Mouse (Mus musculus) neural tube, embryonic 11.5 days (tissue): ENCODE results near the gene Mier2. TPM values are rescaled to one million over a fixed set of nuclear protein-coding genes. Genes with fewer than 3 reads are reported as not detected.
A peak's percentile ranks its signal among the peaks of the same experiment; 100 is the strongest.

Source experiments
- ATAC-seq: fragments of 200-750 bp; cut with Nextera tagmentation; 2 replicates; pipeline ENCODE4 v1.8.0; 2017; ENCODE audit warnings: moderate number of reproducible peaks, mild to moderate bottlenecking, moderate TSS enrichment, moderate library complexity; ENCODE audit not compliant: insufficient read depth, low FRiP score, low TSS enrichment
- DNase-seq: peaks from one replicate; pipeline ENCODE4 v3.0.0-alpha.2; 2015; ENCODE audit warnings: low spot score
- H3K27ac ChIP-seq: fragments of 300-500 bp; sonication (generic); 2 replicates; pipeline ENCODE4 v1.5.1; 2014; ENCODE audit warnings: low read depth, mild to moderate bottlenecking, low read length
- H3K27me3 ChIP-seq: fragments of 300-500 bp; sonication (generic); 2 replicates; pipeline ENCODE4 v1.6.1; 2014; ENCODE audit warnings: mild to moderate bottlenecking, low read length, mixed read lengths; ENCODE audit not compliant: control insufficient read depth, insufficient read depth
- H3K36me3 ChIP-seq: fragments of 300-500 bp; sonication (generic); 2 replicates; pipeline ENCODE4 v1.6.1; 2014; ENCODE audit warnings: mild to moderate bottlenecking, low read length, moderate library complexity, mixed read lengths; ENCODE audit not compliant: control insufficient read depth, insufficient read depth
- H3K4me1 ChIP-seq: fragments of 300-500 bp; sonication (generic); 2 replicates; pipeline ENCODE4 v1.6.1; 2014; ENCODE audit warnings: low read length, mixed read lengths; ENCODE audit not compliant: control insufficient read depth, insufficient read depth
- H3K4me2 ChIP-seq: fragments of 300-500 bp; sonication (generic); 2 replicates; pipeline ENCODE4 v1.6.1; 2014; ENCODE audit warnings: low read depth, mild to moderate bottlenecking, moderate library complexity
- H3K4me3 ChIP-seq: fragments of 300-500 bp; sonication (generic); 2 replicates; pipeline ENCODE4 v1.5.1; 2014; ENCODE audit warnings: low read depth, low read length
- H3K9ac ChIP-seq: fragments of 300-500 bp; sonication (generic); 2 replicates; pipeline ENCODE4 v1.6.1; 2014; ENCODE audit warnings: mild to moderate bottlenecking, low read length
- H3K9me3 ChIP-seq: fragments of 300-500 bp; sonication (generic); 2 replicates; pipeline ENCODE4 v1.6.1; 2016; ENCODE audit warnings: low read length; ENCODE audit not compliant: control insufficient read depth
- WGBS: fragments of 180-500 bp; shearing (Covaris S2); extraction: QIAGEN DNeasy Blood & Tissue Kit; methylation state at CpG from one replicate; pipeline ENCODE4 v1.1.7; 2014; 5-methylcytosine and 5-hydroxymethylcytosine counted together
- polyA plus RNA-seq: library from polyadenylated mRNA; unstranded; fragments of >200 nt; fragmentation: Nextera tagmentation; extraction: Ambion mirVana; gene quantifications from 2 replicates; pipeline ENCODE4 v1.2.1, GENCODE M21; 2014

Mier2 gene
- polyA plus RNA-seq, 1 experiment from 2014 or later, result 58.2 TPM

DNA sequence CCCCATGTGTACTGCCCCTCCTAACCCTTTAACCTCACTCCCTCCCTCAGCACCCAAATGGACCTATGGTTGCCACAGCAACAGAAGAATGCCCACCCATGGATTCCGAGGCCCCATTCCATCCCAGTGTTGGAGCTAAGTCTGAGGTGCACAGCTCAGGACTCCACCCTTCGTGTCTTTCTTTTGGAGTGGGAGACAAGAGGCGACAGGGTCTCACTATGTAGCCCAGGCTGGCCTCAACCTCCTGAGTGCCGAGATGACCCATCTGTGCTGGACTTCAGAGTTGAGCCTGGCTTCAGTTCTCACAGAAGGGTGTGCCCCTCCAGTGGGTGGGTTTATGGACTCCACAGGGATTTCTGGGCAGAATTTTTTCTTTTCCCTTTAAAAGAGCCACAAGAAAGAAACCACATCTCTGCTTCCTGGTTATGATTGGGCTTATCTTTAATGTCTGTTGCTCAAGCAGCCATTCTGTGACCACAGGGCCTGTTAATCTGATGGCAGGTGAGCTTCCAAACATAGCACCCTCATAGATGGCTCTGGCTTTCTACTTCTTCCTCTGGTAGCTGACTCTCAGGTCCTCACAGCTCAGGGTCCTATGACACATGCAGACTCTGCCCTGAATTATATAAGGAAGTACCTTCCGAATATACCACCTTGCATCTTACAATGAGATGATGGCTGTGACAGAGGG, 32.2 kb upstream of the Mier2 start, which contains the start of gene Theg:
Gene Theg (minus strand): TSS at position 271 of the 691 bp plus-strand sequence.
- 83% methylated on average over 5 of the region's 5 CpGs for WGBS
- DNase-seq, result no peak

GRCm38 (mm10) chr10:79586243-79586642, 31.2 kb upstream of the Mier2 start:
- WGBS, result 76% methylated on average over 8 of the region's 8 CpGs
- no peaks in the 10 kb centered on the region for H3K36me3 ChIP-seq
- H3K9me3 ChIP-seq, result no peaks in the 10 kb centered on the region
- H3K4me1 ChIP-seq, result no peaks in the 10 kb centered on the region
- ATAC-seq (no peak), DNase-seq (no peak)
- H3K27ac ChIP-seq, result no peak overlapping the region
- H3K4me2 ChIP-seq, result no peak overlapping the region
- H3K9ac ChIP-seq, result no peak overlapping the region
- no peaks in the 10 kb centered on the region for H3K27me3 ChIP-seq
- H3K4me3 ChIP-seq, result no peak overlapping the region

More for the DNA sequence above, 32.2 kb upstream of the Mier2 start, which contains the start of gene Theg:
- Histone ChIP-seq H3K4me2 (no peak within 1 kb of the TSS), H3K9ac (no peak within 1 kb of the TSS), H3K9me3 (no peaks in the 10 kb centered on the region), H3K4me1 (no peaks in the 10 kb centered on the region), H3K27me3 (no peaks in the 10 kb centered on the region), H3K36me3 (no peaks in the 10 kb centered on the region), H3K4me3 (no peak within 1 kb of the TSS), H3K27ac (no peak within 1 kb of the TSS)
- ATAC-seq, result no peak

DNA sequence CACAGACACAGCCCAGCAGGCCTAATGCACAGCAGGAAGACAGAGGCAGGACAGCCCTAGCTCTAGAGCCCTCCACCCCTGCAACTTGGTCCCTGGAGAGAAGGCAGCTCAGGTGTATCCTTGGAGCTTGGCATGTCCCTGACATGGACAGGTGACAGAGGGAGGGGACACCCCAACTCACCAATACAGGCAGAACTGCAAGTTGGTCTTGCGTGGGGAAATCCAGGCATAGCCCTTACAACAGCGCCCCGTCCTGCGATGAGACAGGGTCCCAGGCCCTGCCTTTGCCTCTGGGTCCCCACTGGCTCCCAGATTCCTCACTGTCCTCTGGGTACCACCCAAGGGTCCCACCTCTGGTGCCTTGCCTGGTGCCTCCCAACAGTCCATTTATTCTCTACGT, 30.7 kb upstream of the Mier2 start:
- H3K27ac ChIP-seq, result no peak overlapping the region
- ATAC-seq, result no peak
- H3K36me3 ChIP-seq, result no peaks in the 10 kb centered on the region
- DNase-seq, result no peak
- no peak overlapping the region for H3K4me2 ChIP-seq
- H3K9me3 ChIP-seq, result no peaks in the 10 kb centered on the region
- H3K27me3 ChIP-seq, result no peaks in the 10 kb centered on the region
- H3K9ac ChIP-seq, result no peak overlapping the region
- WGBS, result 91% methylated on average over 5 of the region's 5 CpGs
- H3K4me1 ChIP-seq, result no peaks in the 10 kb centered on the region
- H3K4me3 ChIP-seq, result no peak overlapping the region

- Histone ChIP-seq H3K4me3 (no peak overlapping the region), H3K4me2 (no peak overlapping the region), H3K27ac (no peak overlapping the region), H3K9ac (no peak overlapping the region), H3K36me3 (no peaks in the 10 kb centered on the region), H3K4me1 (no peaks in the 10 kb centered on the region), H3K9me3 (no peaks in the 10 kb centered on the region), H3K27me3 (no peaks in the 10 kb centered on the region)
- ATAC-seq, result no peak
- DNase-seq, result no peak
- 88% methylated on average over 6 of the region's 6 CpGs for WGBS
Measured at GRCm38 (mm10) chr10:79585136-79585535, 30.1 kb upstream of the Mier2 start.

DNA sequence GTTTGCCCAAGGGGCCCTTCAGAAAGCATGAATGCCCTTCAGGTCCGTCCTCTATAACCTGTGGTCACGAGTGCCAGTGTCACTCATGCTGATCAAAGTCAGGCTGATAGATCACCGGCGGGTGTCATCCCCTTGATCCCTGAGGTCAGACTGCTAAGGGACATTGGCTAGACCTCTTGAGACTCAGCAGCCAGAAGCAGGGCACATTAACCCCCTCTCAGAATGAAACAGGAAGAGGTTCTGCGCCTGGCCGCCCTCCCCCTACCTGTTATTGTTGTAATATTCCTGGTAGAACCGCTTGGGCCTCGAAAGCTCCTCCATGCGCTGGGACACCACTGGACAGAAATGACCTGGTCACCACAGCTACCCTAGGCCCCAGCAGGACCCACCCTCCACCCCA, 29.4 kb upstream of the Mier2 start:
- H3K4me3 ChIP-seq, result no peak overlapping the region
- H3K27me3 ChIP-seq, result no peaks in the 10 kb centered on the region
- H3K27ac ChIP-seq, result no peak overlapping the region
- WGBS, result 81% methylated on average over 9 of the region's 9 CpGs
- H3K4me1 ChIP-seq, result no peaks in the 10 kb centered on the region
- H3K9ac ChIP-seq, result no peak overlapping the region
- DNase-seq (no peak), ATAC-seq (no peak)
- no peaks in the 10 kb centered on the region for H3K9me3 ChIP-seq
- no peak overlapping the region for H3K4me2 ChIP-seq
- H3K36me3 ChIP-seq, result no peaks in the 10 kb centered on the region

- DNase-seq (no peak), ATAC-seq (no peak)
- Histone ChIP-seq H3K27ac (no peak overlapping the region), H3K36me3 (no peaks in the 10 kb centered on the region), H3K27me3 (no peaks in the 10 kb centered on the region), H3K4me1 (no peaks in the 10 kb centered on the region), H3K4me2 (no peak overlapping the region), H3K4me3 (no peak overlapping the region), H3K9me3 (no peaks in the 10 kb centered on the region), H3K9ac (no peak overlapping the region)
- 73% methylated on average over 7 of the region's 7 CpGs for WGBS
Measured at GRCm38 (mm10) chr10:79584021-79584420, 29.0 kb upstream of the Mier2 start.

DNA sequence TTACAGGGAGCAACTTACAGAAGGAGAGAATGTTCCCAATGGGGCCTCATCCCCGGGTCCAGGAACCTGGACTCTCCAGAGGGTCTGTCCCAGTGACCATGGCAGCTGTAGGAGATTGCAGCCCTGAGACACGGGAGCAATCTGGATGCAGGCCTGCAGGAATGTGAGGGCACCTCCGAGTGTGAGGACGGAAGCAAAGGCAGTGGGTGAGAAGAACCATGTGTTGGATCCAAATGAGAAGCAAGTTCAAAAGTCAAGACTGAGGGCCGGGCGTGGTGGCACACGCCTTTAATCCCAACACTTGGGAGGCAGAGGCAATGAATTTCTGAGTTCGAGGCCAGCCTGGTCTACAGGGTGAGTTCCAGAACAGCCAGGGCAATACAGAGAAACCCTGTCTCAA, 26.5 kb upstream of the Mier2 start:
- Histone ChIP-seq H3K27ac (no peak overlapping the region), H3K36me3 (no peaks in the 10 kb centered on the region), H3K4me3 (no peak overlapping the region), H3K9ac (no peak overlapping the region), H3K4me1 (no peaks in the 10 kb centered on the region), H3K4me2 (no peak overlapping the region), H3K9me3 (no peaks in the 10 kb centered on the region), H3K27me3 (no peaks in the 10 kb centered on the region)
- WGBS, result 86% methylated on average over 8 of the region's 8 CpGs
- DNase-seq (no peak), ATAC-seq (no peak)

DNA sequence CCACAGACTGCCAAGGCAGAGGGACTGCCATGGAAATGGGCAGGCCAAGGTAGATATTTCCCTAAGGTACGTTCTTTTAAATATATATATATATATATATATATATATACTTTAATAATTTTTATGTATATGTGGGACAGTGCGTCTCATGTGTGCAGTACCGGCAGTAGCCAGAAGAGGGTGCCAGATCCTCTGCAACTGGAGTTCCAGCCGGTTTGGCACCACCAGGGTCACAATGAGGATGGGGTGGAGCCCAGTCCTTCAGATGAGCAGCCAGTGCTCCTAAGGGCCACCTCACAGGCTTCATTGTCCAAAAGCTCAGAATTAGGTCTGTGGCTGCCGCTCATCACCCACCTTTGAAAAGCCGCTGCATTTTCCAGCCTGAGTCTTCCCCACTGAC, 25.8 kb upstream of the Mier2 start:
- Histone ChIP-seq H3K4me1 (no peaks in the 10 kb centered on the region), H3K27me3 (no peaks in the 10 kb centered on the region), H3K4me3 (no peak overlapping the region), H3K9me3 (no peaks in the 10 kb centered on the region), H3K36me3 (no peaks in the 10 kb centered on the region), H3K4me2 (no peak overlapping the region), H3K27ac (no peak overlapping the region), H3K9ac (no peak overlapping the region)
- 35% methylated on average over 6 of the region's 6 CpGs for WGBS
- ATAC-seq (no peak), DNase-seq (peak; percentile 70)

- no peaks in the 10 kb centered on the region for H3K27me3 ChIP-seq
- ATAC-seq (no peak), DNase-seq (no peak)
- H3K36me3 ChIP-seq, result no peaks in the 10 kb centered on the region
- no peak overlapping the region for H3K27ac ChIP-seq
- 70% methylated on average over 7 of the region's 7 CpGs for WGBS
- no peaks in the 10 kb centered on the region for H3K4me1 ChIP-seq
- no peak overlapping the region for H3K4me3 ChIP-seq
- no peaks in the 10 kb centered on the region for H3K9me3 ChIP-seq
- no peak overlapping the region for H3K9ac ChIP-seq
- no peak overlapping the region for H3K4me2 ChIP-seq
Measured at GRCm38 (mm10) chr10:79580356-79580755, 25.4 kb upstream of the Mier2 start.
